Mouse (Mus musculus) heart, adult 2 months (tissue): ENCODE results near the gene Scamp3.

Source experiments
- CTCF ChIP-seq: fragments of 200-600 bp; IDR thresholded peaks from 2 replicates; pipeline ENCODE4 v1.8.1; 2022; ENCODE audit warnings: antibody characterized with exemption, mild to moderate bottlenecking, moderate library complexity
- EP300 ChIP-seq: fragments of 200-500 bp; IDR thresholded peaks from 2 replicates; pipeline ENCODE4 v1.6.1; 2011; ENCODE audit warnings: low read depth, low read length, control low read depth; ENCODE audit not compliant: insufficient read depth
- POLR2A ChIP-seq: fragments of 200-500 bp; IDR thresholded peaks from 2 replicates; pipeline ENCODE4 v1.6.1; 2011; ENCODE audit warnings: mild to moderate bottlenecking, low read depth, low read length, control low read depth; ENCODE audit not compliant: insufficient read depth

GRCm38 (mm10) chr3:89159211-89159610 is 18.1 kb upstream of the Scamp3 start:
- TF ChIP-seq EP300 = no peak
- no peak for TF ChIP-seq CTCF
- TF ChIP-seq POLR2A = no peak
